Mouse (Mus musculus) hindbrain, embryonic 12.5 days (tissue): ENCODE measurements around the gene Dpm3. TPM values are rescaled to one million over a fixed set of nuclear protein-coding genes. Genes with fewer than 3 reads are reported as not detected.

Source experiments
- ATAC-seq: fragments of 200-750 bp; cut with Nextera tagmentation; 2 replicates; pipeline ENCODE4 v1.8.0; 2017; ENCODE audit warnings: moderate TSS enrichment; ENCODE audit not compliant: low FRiP score
- H3K27ac ChIP-seq: fragments of 300-500 bp; sonication (generic); 2 replicates; pipeline ENCODE4 v1.5.1; 2016; ENCODE audit warnings: mild to moderate bottlenecking
- H3K27me3 ChIP-seq: fragments of 300-500 bp; sonication (generic); 2 replicates; pipeline ENCODE4 v1.6.1; 2016; ENCODE audit warnings: mild to moderate bottlenecking
- H3K36me3 ChIP-seq: fragments of 300-500 bp; sonication (generic); 2 replicates; pipeline ENCODE4 v1.6.1; 2016; ENCODE audit warnings: mild to moderate bottlenecking
- H3K4me1 ChIP-seq: fragments of 300-500 bp; sonication (generic); 2 replicates; pipeline ENCODE4 v1.6.1; 2016
- H3K4me2 ChIP-seq: fragments of 300-500 bp; sonication (generic); replicated peaks from 2 replicates; pipeline ENCODE4 v1.6.1; 2016; ENCODE audit warnings: mild to moderate bottlenecking
- H3K4me3 ChIP-seq: fragments of 300-500 bp; sonication (generic); 2 replicates; pipeline ENCODE4 v1.5.1; 2016; ENCODE audit warnings: mild to moderate bottlenecking
- H3K9ac ChIP-seq: fragments of 300-500 bp; sonication (generic); 2 replicates; pipeline ENCODE4 v1.6.1; 2016; ENCODE audit warnings: mild to moderate bottlenecking, moderate library complexity
- H3K9me3 ChIP-seq: fragments of 300-500 bp; sonication (generic); replicated peaks from 2 replicates; pipeline ENCODE4 v1.6.1; 2016; ENCODE audit warnings: mild to moderate bottlenecking
- WGBS: fragments of 180-500 bp; shearing (Covaris S2); methylation state at CpG from one replicate; pipeline ENCODE4 v1.1.7; 2016; 5-methylcytosine and 5-hydroxymethylcytosine counted together
- polyA plus RNA-seq: library from polyadenylated mRNA; unstranded; fragments of >200 nt; fragmentation: Nextera tagmentation; extraction: Ambion mirVana; gene quantifications from 2 replicates; pipeline ENCODE4 v1.2.1, GENCODE M21; 2016

The Dpm3 gene
- polyA plus RNA-seq, 1 experiment from 2014 or later = 86.7 TPM

DNA sequence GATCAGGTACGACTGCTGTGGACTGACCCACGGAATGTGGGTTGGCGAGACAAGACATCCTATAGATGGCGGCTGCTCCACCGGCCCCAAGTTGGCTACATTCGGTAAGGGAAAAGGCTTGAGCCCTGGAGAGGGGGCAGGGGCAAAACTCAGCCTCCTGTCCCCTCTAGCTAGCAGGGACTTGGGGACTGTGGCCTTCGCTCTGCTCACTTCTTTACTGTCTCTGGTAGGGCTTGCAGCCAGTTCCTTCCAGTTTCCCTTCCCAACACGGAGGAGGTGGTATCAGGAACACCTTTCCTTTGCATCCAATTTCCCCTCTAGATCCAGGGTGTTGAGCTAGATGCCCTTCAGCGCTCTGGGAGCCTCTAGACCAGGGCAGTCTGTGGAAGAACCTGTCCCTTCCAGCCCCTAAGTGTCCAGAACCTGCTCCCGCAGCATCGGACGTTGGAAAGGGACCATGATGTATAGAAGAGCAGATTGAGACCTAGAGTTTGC is 33.8 kb upstream of the Dpm3 start:
- ATAC-seq = no peak
- peak overlapping the region; percentile 76 for H3K9ac ChIP-seq
- H3K4me3 ChIP-seq = peak overlapping the region; percentile 49
- H3K9me3 ChIP-seq = no peaks in the 10 kb centered on the region
- H3K27me3 ChIP-seq = no peaks in the 10 kb centered on the region; the same call in 1 of the 2 replicates
- H3K27ac ChIP-seq = peak overlapping the region; percentile 88
- H3K4me2 ChIP-seq = peak overlapping the region; percentile 70
- H3K36me3 ChIP-seq = peaks cover 30% of the 10 kb centered on the region; the same call in 1 of the 2 replicates
- H3K4me1 ChIP-seq = peaks cover 64% of the 10 kb centered on the region
- 23% methylated on average over 12 of the region's 12 CpGs for WGBS

GRCm38 (mm10) chr3:89225918-89226317 is 33.2 kb upstream of the Dpm3 start:
- Histone ChIP-seq H3K4me1 (peaks cover 62% of the 10 kb centered on the region), H3K27me3 (no peaks in the 10 kb centered on the region; the same call in 1 of the 2 replicates), H3K4me2 (peak overlapping the region; percentile 70), H3K9me3 (no peaks in the 10 kb centered on the region), H3K27ac (peak overlapping the region; percentile 88), H3K4me3 (peak overlapping the region; percentile 49), H3K9ac (peak overlapping the region; percentile 76), H3K36me3 (peaks cover 29% of the 10 kb centered on the region; the same call in 1 of the 2 replicates)
- peak; percentile 62 for ATAC-seq
- 20% methylated on average over 4 of the region's 4 CpGs for WGBS

- peak overlapping the region; percentile 49 for H3K4me3 ChIP-seq
- H3K27me3 ChIP-seq = no peaks in the 10 kb centered on the region; the same call in 1 of the 2 replicates
- H3K27ac ChIP-seq = peak overlapping the region; percentile 88
- H3K9ac ChIP-seq = peak overlapping the region; percentile 76
- H3K9me3 ChIP-seq = no peaks in the 10 kb centered on the region
- peaks cover 25% of the 10 kb centered on the region; the same call in 1 of the 2 replicates for H3K36me3 ChIP-seq
- 7% methylated on average over 11 of the region's 11 CpGs for WGBS
- peaks cover 60% of the 10 kb centered on the region for H3K4me1 ChIP-seq
- H3K4me2 ChIP-seq = peak overlapping the region; percentile 70
- no peak; the same call in 1 of the 2 replicates for ATAC-seq
Observed at GRCm38 (mm10) chr3:89226361-89226760, 32.8 kb upstream of the Dpm3 start.

DNA sequence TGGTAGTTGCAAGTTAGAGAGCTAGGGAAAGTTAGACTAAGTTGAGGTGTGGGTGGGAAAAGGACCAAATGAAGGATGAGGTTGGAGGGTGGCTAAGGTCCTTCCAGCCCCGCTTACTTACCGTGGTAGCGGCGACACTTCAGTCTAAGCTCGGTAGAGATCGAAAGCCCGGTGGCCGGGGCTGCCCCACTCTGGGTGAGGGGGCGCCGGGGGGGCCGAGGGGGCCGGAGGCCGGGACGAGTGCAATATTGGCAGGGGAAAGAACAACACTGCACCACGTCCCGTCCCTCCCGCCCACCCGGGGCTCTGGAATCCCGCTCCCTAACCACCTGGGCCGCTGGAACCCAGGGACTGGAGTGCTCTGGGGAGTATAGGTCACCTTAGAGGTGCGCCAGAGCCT is 32.3 kb upstream of the Dpm3 start, which contains the start of gene Mtx1:
TSS of gene Mtx1 (minus strand) at position 189 of the 400 bp plus-strand sequence.
- peak; percentile 5 for ATAC-seq

DNA sequence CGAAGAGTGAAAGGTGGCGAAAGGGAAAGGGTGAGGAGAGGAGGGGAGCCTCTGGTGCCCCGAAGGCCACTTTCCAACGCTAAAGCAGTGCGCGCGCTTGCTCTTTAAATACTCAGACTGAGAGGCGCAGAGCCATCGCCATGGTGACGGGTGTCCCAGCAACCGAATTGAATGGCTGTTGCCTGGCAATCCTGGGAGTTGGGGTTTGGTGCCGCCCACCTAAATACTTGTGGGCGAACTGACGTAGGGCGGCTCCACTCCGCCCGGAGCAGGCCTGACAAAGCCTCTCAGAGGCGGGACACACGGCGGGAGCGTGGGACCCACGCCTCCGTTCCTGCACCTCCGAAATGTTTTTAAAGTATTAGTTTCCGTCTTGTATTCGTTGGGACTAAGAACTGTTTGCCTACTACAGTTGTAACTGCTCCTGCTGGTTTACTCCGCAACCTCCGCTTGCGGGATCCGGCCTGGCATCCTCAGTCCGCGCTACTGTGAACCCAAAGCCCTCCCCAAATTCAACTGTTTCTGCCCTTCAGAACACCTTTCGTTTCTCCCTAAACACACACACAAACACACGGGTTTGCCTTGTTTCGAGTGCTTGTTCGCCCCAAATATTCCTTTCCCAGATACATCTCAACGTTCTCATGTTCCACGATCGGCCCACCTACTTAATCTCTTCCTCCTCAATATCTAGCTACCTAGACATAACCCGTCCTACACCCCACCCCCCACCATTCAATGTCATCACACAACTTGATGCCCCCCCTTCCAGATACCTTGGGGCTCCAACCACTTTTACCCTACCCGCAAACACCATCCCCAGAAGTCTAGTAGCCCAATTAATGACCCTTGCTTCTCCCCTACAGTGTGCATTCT is 31.6 kb upstream of the Dpm3 start:
- Histone ChIP-seq H3K4me3 (peak overlapping the region; percentile 49), H3K27ac (peak overlapping the region; percentile 88), H3K27me3 (no peaks in the 10 kb centered on the region; the same call in 1 of the 2 replicates), H3K4me1 (peaks cover 60% of the 10 kb centered on the region), H3K9ac (peak overlapping the region; percentile 76), H3K9me3 (no peaks in the 10 kb centered on the region), H3K36me3 (peaks cover 17% of the 10 kb centered on the region; the same call in 1 of the 2 replicates), H3K4me2 (peak overlapping the region; percentile 70)
- 2% methylated on average over 41 of the region's 41 CpGs for WGBS
- ATAC-seq = peak; percentile 67

More for the DNA sequence above, 32.3 kb upstream of the Dpm3 start, which contains the start of gene Mtx1:
- H3K27ac ChIP-seq = peak within 1 kb of the TSS; percentile 88
- no peaks in the 10 kb centered on the region; the same call in 1 of the 2 replicates for H3K27me3 ChIP-seq
- peaks cover 60% of the 10 kb centered on the region for H3K4me1 ChIP-seq
- H3K4me2 ChIP-seq = peak within 1 kb of the TSS; percentile 70
- WGBS = 2% methylated on average over 21 of the region's 21 CpGs
- peak within 1 kb of the TSS; percentile 76 for H3K9ac ChIP-seq
- peaks cover 20% of the 10 kb centered on the region; the same call in 1 of the 2 replicates for H3K36me3 ChIP-seq
- H3K9me3 ChIP-seq = no peaks in the 10 kb centered on the region
- H3K4me3 ChIP-seq = peak within 1 kb of the TSS; percentile 49

- peak; percentile 21 for ATAC-seq
- no peaks in the 10 kb centered on the region for H3K9me3 ChIP-seq
- peak overlapping the region; percentile 70 for H3K4me2 ChIP-seq
- WGBS = under 1% methylated on average over 20 of the region's 20 CpGs
- H3K27ac ChIP-seq = peak overlapping the region; percentile 88
- peaks cover 55% of the 10 kb centered on the region for H3K4me1 ChIP-seq
- no peaks in the 10 kb centered on the region; the same call in 1 of the 2 replicates for H3K27me3 ChIP-seq
- H3K36me3 ChIP-seq = peaks cover 12% of the 10 kb centered on the region
- H3K9ac ChIP-seq = peak overlapping the region; percentile 76
- peak overlapping the region; percentile 49 for H3K4me3 ChIP-seq
Observed at GRCm38 (mm10) chr3:89228180-89228549, 31.0 kb upstream of the Dpm3 start.

DNA sequence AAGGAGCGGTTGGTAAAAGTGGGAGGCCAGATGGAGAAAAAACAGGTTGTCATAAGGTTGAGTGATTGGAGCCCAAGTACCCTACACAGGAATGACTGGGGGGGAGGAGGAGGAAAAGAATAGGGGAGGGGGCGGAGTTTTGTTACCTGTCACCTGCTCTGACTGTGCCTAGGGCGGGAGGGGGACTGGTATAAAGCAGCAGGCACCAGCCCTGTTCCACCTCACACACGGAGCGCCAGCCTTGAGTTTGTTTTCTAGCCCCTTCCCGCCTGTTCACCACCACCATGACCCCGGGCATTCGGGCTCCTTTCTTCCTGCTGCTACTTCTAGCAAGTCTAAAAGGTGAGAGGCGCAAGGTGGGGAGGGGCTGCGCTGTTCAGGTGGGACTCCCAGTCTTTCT is 30.3 kb upstream of the Dpm3 start, which contains the start of gene Muc1:
TSS of gene Muc1 (plus strand) at position 222 of the 400 bp plus-strand sequence.
- H3K36me3 ChIP-seq = peaks cover 14% of the 10 kb centered on the region
- H3K4me2 ChIP-seq = peak within 1 kb of the TSS; percentile 70
- H3K27ac ChIP-seq = peak within 1 kb of the TSS; percentile 88
- WGBS = 32% methylated on average over 10 of the region's 10 CpGs
- peaks cover 49% of the 10 kb centered on the region for H3K4me1 ChIP-seq
- peak within 1 kb of the TSS; percentile 76 for H3K9ac ChIP-seq
- ATAC-seq = no peak
- peak within 1 kb of the TSS; percentile 49 for H3K4me3 ChIP-seq
- H3K27me3 ChIP-seq = no peaks in the 10 kb centered on the region; the same call in 1 of the 2 replicates
- no peaks in the 10 kb centered on the region for H3K9me3 ChIP-seq

DNA sequence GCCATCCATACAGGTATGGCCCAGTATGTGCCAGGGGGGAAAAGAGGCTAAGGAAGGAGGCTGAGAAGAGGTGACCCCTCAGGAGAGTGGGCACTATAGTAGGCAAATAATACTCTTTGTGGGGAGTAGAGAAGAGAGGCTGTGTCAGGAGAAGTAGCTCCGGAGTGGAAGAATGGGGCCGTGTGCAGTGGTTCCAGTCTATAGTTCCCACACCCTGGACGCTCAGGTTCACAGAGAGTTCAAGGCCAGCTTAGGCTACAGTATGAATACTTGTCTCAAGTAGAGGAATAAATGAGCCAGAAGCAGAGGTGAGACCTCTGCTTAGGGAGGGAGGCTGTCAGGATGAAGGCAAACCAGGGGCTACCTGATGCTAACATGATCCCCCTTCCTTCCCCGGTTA is 29.9 kb upstream of the Dpm3 start:
- Histone ChIP-seq H3K4me3 (no peak overlapping the region), H3K27ac (no peak overlapping the region), H3K9ac (no peak overlapping the region), H3K4me1 (peaks cover 44% of the 10 kb centered on the region), H3K27me3 (no peaks in the 10 kb centered on the region; the same call in 1 of the 2 replicates), H3K9me3 (no peaks in the 10 kb centered on the region), H3K4me2 (0 out of 2 replicates have a peak overlapping the region, but pooled peaks have one; percentile 70), H3K36me3 (peaks cover 12% of the 10 kb centered on the region)
- 58% methylated on average over 4 of the region's 4 CpGs for WGBS
- ATAC-seq = no peak

GRCm38 (mm10) chr3:89230561-89230960 is 28.6 kb upstream of the Dpm3 start:
- H3K4me2 ChIP-seq = no peak overlapping the region
- ATAC-seq = no peak
- H3K36me3 ChIP-seq = peaks cover 24% of the 10 kb centered on the region
- WGBS = 92% methylated on average over 2 of the region's 2 CpGs
- no peaks in the 10 kb centered on the region; the same call in 1 of the 2 replicates for H3K27me3 ChIP-seq
- H3K9ac ChIP-seq = no peak overlapping the region
- peaks cover 31% of the 10 kb centered on the region for H3K4me1 ChIP-seq
- H3K4me3 ChIP-seq = no peak overlapping the region
- H3K27ac ChIP-seq = no peak overlapping the region
- H3K9me3 ChIP-seq = no peaks in the 10 kb centered on the region

DNA sequence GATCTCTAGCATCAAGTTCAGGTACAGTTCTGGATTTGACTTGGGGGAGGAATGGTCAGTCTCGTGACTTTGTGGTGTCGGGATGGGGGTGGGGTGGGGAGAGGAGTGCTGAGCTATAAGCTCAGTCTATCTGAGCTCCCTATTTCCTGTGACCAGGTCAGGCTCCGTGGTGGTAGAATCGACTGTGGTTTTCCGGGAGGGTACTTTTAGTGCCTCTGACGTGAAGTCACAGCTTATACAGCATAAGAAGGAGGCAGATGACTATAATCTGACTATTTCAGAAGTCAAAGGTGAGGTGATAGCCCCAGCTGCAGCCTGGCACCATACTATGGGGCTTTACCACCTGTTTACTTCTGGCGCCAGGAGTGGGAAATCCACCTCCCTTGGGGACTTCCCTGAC is 27.8 kb upstream of the Dpm3 start:
- no peak for ATAC-seq
- Histone ChIP-seq H3K4me1 (peaks cover 24% of the 10 kb centered on the region), H3K9ac (no peak overlapping the region), H3K36me3 (peaks cover 31% of the 10 kb centered on the region), H3K4me2 (no peak overlapping the region), H3K27me3 (no peaks in the 10 kb centered on the region; the same call in 1 of the 2 replicates), H3K4me3 (no peak overlapping the region), H3K27ac (no peak overlapping the region), H3K9me3 (no peaks in the 10 kb centered on the region)
- 71% methylated on average over 7 of the region's 7 CpGs for WGBS

- H3K9ac ChIP-seq = no peak overlapping the region
- H3K27ac ChIP-seq = no peak overlapping the region
- 77% methylated on average over 16 of the region's 16 CpGs for WGBS
- H3K9me3 ChIP-seq = no peaks in the 10 kb centered on the region
- H3K36me3 ChIP-seq = peaks cover 36% of the 10 kb centered on the region
- H3K4me2 ChIP-seq = no peak overlapping the region
- H3K4me1 ChIP-seq = peaks cover 19% of the 10 kb centered on the region
- H3K4me3 ChIP-seq = no peak overlapping the region
- H3K27me3 ChIP-seq = no peaks in the 10 kb centered on the region; the same call in 1 of the 2 replicates
- ATAC-seq = no peak
Observed at GRCm38 (mm10) chr3:89231772-89232275, 27.3 kb upstream of the Dpm3 start.

- no peaks in the 10 kb centered on the region; the same call in 1 of the 2 replicates for H3K27me3 ChIP-seq
- H3K4me3 ChIP-seq = no peak overlapping the region
- 77% methylated on average over 6 of the region's 6 CpGs for WGBS
- H3K36me3 ChIP-seq = peaks cover 44% of the 10 kb centered on the region
- H3K9me3 ChIP-seq = no peaks in the 10 kb centered on the region
- peaks cover 12% of the 10 kb centered on the region for H3K4me1 ChIP-seq
- H3K9ac ChIP-seq = no peak overlapping the region
- no peak for ATAC-seq
- no peak overlapping the region for H3K27ac ChIP-seq
- no peak overlapping the region for H3K4me2 ChIP-seq
Observed at GRCm38 (mm10) chr3:89232614-89233013, 26.5 kb upstream of the Dpm3 start.
